22 mouse cellular contexts compared by ENCODE assay signal in the genomic region with DNA sequence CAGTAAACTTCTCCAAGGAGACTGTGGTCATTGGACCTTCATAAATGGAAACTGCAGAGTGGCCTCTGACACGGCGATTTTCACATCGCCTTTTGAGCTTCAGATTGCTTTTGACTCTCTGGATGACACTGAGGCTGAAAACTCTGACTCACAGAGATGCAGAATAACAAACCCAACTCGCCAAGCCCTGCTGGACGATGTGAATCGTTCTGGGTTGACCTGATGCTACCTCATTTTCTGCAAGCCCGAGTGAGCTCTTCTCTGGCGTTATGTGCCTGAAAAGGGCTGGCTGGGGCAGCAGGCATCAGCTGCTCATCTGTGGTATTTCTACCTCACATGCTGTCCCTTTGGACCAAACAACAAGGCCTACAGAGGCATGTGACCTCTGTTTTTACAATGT.
"Had no signal": no experiment of that assay in that cellular context is flagged by ENCODE, and none has a peak within 500 bp of the region (broad histone marks: within the 10 kb centered on the region; RNA-seq: fewer than 3 reads in every experiment).

No protein-coding gene starts in this region.

- H3K4me1 ChIP-seq: kidney, embryonic 15.5 days; limb, embryonic 12.5 days; limb, embryonic 15.5 days; liver, embryonic 15.5 days; lung, embryonic 15.5 days; midbrain, embryonic 12.5 days; midbrain, embryonic 15.5 days; neural tube, embryonic 12.5 days; neural tube, embryonic 15.5 days had no signal

- H3K4me3 ChIP-seq: kidney, embryonic 15.5 days; limb, embryonic 12.5 days; limb, embryonic 15.5 days; liver, embryonic 15.5 days; lung, embryonic 15.5 days; midbrain, embryonic 12.5 days; midbrain, embryonic 15.5 days; neural tube, embryonic 12.5 days; neural tube, embryonic 15.5 days had no signal

- H3K27me3 ChIP-seq: kidney, embryonic 15.5 days; limb, embryonic 12.5 days; limb, embryonic 15.5 days; liver, embryonic 15.5 days; lung, embryonic 15.5 days; midbrain, embryonic 12.5 days; midbrain, embryonic 15.5 days; neural tube, embryonic 12.5 days; neural tube, embryonic 15.5 days had no signal

- DNase-seq: kidney, adult 8-10 months; kidney, postnatal 10 days; kidney, postnatal 36 days; layer of hippocampus, postnatal 36 days; left cerebral cortex, postnatal 4 days; lung, adult 18-20 months; lung, postnatal 10 days; right cerebral cortex, adult 18-20 months; right cerebral cortex, postnatal 14 days; right cerebral cortex, postnatal 4 days; thymus, adult 18-20 months; thymus, postnatal 36 days had no signal

- H3K36me3 ChIP-seq: kidney, embryonic 15.5 days; limb, embryonic 12.5 days; limb, embryonic 15.5 days; liver, embryonic 15.5 days; lung, embryonic 15.5 days; midbrain, embryonic 12.5 days; midbrain, embryonic 15.5 days; neural tube, embryonic 12.5 days; neural tube, embryonic 15.5 days had no signal

- H3K9me3 ChIP-seq: kidney, embryonic 15.5 days; limb, embryonic 12.5 days; limb, embryonic 15.5 days; liver, embryonic 15.5 days; lung, embryonic 15.5 days; midbrain, embryonic 12.5 days; midbrain, embryonic 15.5 days; neural tube, embryonic 12.5 days; neural tube, embryonic 15.5 days had no signal

- H3K27ac ChIP-seq: kidney, embryonic 15.5 days; limb, embryonic 12.5 days; limb, embryonic 15.5 days; liver, embryonic 15.5 days; lung, embryonic 15.5 days; macrophage; midbrain, embryonic 12.5 days; midbrain, embryonic 15.5 days; neural tube, embryonic 12.5 days; neural tube, embryonic 15.5 days had no signal
